20 mouse cellular contexts compared by ENCODE assay signal in genomic region chr10:8011138-8011537, GRCm38 (mm10). TPM values are rescaled to one million over a fixed set of nuclear protein-coding genes. Genes with fewer than 3 reads are reported as not detected.
DNase-seq lines count a peak whose midpoint lies in the region; ATAC-seq and TF ChIP-seq lines count a peak whose summit lies in the region.
"Had no signal": no experiment of that assay in that cellular context is flagged by ENCODE, and none has a peak within 500 bp of the region (broad histone marks: within the 10 kb centered on the region; RNA-seq: fewer than 3 reads in every experiment).

No protein-coding gene starts in this region.

- peak overlapping the region; percentile 6; the same call in 1 of the 2 replicates for H3K4me2 ChIP-seq in liver, postnatal 0 days (ENCODE audit: low read depth, low read length)
- no peak overlapping the region for H3K4me2 ChIP-seq in liver, embryonic 12.5 days
- no peak overlapping the region for H3K4me2 ChIP-seq in forebrain, embryonic 15.5 days (replicated peaks)
- H3K4me2 ChIP-seq: embryonic facial prominence, embryonic 12.5 days; forebrain, embryonic 13.5 days had no signal

- H3K9me3 ChIP-seq in liver, postnatal 0 days (ENCODE audit: low read length) = no peaks in the 10 kb centered on the region
- H3K9me3 ChIP-seq in liver, embryonic 12.5 days (replicated peaks) = no peaks in the 10 kb centered on the region
- H3K9me3 ChIP-seq in MEL (replicated peaks; ENCODE audit: insufficient read depth, low read length) = no peaks in the 10 kb centered on the region
- no peaks in the 10 kb centered on the region for H3K9me3 ChIP-seq in forebrain, embryonic 15.5 days
- H3K9me3 ChIP-seq: embryonic facial prominence, embryonic 10.5 days; embryonic facial prominence, embryonic 12.5 days; forebrain, embryonic 13.5 days had no signal

- H3K79me2 ChIP-seq in MEL (ENCODE audit: control insufficient read depth, insufficient read depth, low read length, poor library complexity) = no peaks in the 10 kb centered on the region

- ATAC-seq in liver, postnatal 0 days = no peak
- ATAC-seq in liver, embryonic 12.5 days = no peak
- 0 out of 2 replicates have a peak, but pooled peaks have one; percentile 11 for ATAC-seq in granulocyte monocyte progenitor cell, adult 5-6 weeks (replicated peaks; ENCODE audit: poor library complexity, severe bottlenecking)
- no peak for ATAC-seq in forebrain, embryonic 15.5 days (replicated peaks)
- ATAC-seq: activated CD4-positive, CD25-positive, alpha-beta regulatory T cell, adult 4 months; forebrain, embryonic 13.5 days; forebrain, embryonic 16.5 days; Patski had no signal

- no peak; a peak in 1 of 4 replicates for TF ChIP-seq POLR2A in MEL (IDR thresholded peaks at IDR 0.05; ENCODE audit: control insufficient read depth in 1 of 2, insufficient read depth in 1 of 2, low read depth in 1 of 2, low read length in 2 of 2, poor library complexity in 1 of 2)

- H3K27me3 ChIP-seq in liver, postnatal 0 days (ENCODE audit: insufficient read depth, low read length) = no peaks in the 10 kb centered on the region
- H3K27me3 ChIP-seq in liver, embryonic 12.5 days (replicated peaks) = no peaks in the 10 kb centered on the region
- H3K27me3 ChIP-seq in MEL (ENCODE audit: control insufficient read depth in 1 of 2, insufficient read depth in 2 of 2, low read length in 2 of 2) = no peaks in the 10 kb centered on the region
- H3K27me3 ChIP-seq in forebrain, embryonic 15.5 days = no peaks in the 10 kb centered on the region
- H3K27me3 ChIP-seq: embryonic facial prominence, embryonic 12.5 days; forebrain, embryonic 13.5 days had no signal

- no peak overlapping the region for H3K9ac ChIP-seq in liver, postnatal 0 days (replicated peaks)
- H3K9ac ChIP-seq in liver, embryonic 12.5 days = no peak overlapping the region
- peak overlapping the region; percentile 51 for H3K9ac ChIP-seq in MEL (ENCODE audit: control insufficient read depth, low read depth, low read length, poor library complexity, severe bottlenecking)
- no peak overlapping the region for H3K9ac ChIP-seq in forebrain, embryonic 15.5 days (replicated peaks)
- H3K9ac ChIP-seq: embryonic facial prominence, embryonic 12.5 days; forebrain, embryonic 13.5 days had no signal

- H3K27ac ChIP-seq in liver, postnatal 0 days (ENCODE audit: low read depth) = no peak overlapping the region
- H3K27ac ChIP-seq in liver, embryonic 12.5 days = no peak overlapping the region
- H3K27ac ChIP-seq in MEL (ENCODE audit: control insufficient read depth, low read depth, low read length) = peak overlapping the region; percentile 83
- no peak overlapping the region for H3K27ac ChIP-seq in forebrain, embryonic 15.5 days (replicated peaks)
- H3K27ac ChIP-seq: embryonic facial prominence, embryonic 10.5 days; embryonic facial prominence, embryonic 12.5 days; forebrain, embryonic 13.5 days had no signal

- no peaks in the 10 kb centered on the region for H3K36me3 ChIP-seq in liver, postnatal 0 days (replicated peaks; ENCODE audit: insufficient read depth, low read length)
- H3K36me3 ChIP-seq in liver, embryonic 12.5 days = no peaks in the 10 kb centered on the region
- peaks cover 0 to 24% of the 10 kb centered on the region in 2 experiments; a peak in 2 of 4 replicates for H3K36me3 ChIP-seq in MEL (ENCODE audit: control insufficient read depth in 1 of 2, insufficient read depth in 2 of 2, low read length in 2 of 2)
- no peaks in the 10 kb centered on the region for H3K36me3 ChIP-seq in forebrain, embryonic 15.5 days
- H3K36me3 ChIP-seq: embryonic facial prominence, embryonic 10.5 days; embryonic facial prominence, embryonic 12.5 days had no signal

- TF ChIP-seq EP300 in liver, postnatal 0 days (IDR thresholded peaks at IDR 0.05; ENCODE audit: low read depth) = no peak
- TF ChIP-seq EP300 in MEL (IDR thresholded peaks at IDR 0.05; ENCODE audit: low read depth in 1 of 2, low read length in 2 of 2) = peak in 1 of 2 experiments; percentile 49; a peak in 2 of 4 replicates

- peaks cover 13% of the 10 kb centered on the region for H3K4me1 ChIP-seq in liver, postnatal 0 days (ENCODE audit: insufficient read depth)
- peaks cover 34% of the 10 kb centered on the region for H3K4me1 ChIP-seq in liver, embryonic 12.5 days
- H3K4me1 ChIP-seq in MEL (ENCODE audit: control insufficient read depth in 1 of 2, insufficient read depth in 2 of 2, low read length in 2 of 2) = peaks cover 6 to 32% of the 10 kb centered on the region in 2 experiments; a peak in 3 of 4 replicates
- H3K4me1 ChIP-seq in forebrain, embryonic 15.5 days = no peaks in the 10 kb centered on the region
- H3K4me1 ChIP-seq: embryonic facial prominence, embryonic 12.5 days had no signal

- 32% methylated on average over 9 of the region's 9 CpGs for WGBS in liver, postnatal 0 days (ENCODE audit: insufficient replicate concordance)
- 33% methylated on average over 9 of the region's 9 CpGs for WGBS in liver, embryonic 12.5 days (ENCODE audit: insufficient replicate concordance)
- WGBS in forebrain, embryonic 15.5 days = 93% methylated on average over 9 of the region's 9 CpGs

- no peak for TF ChIP-seq CTCF in liver, postnatal 0 days (IDR thresholded peaks at IDR 0.05; ENCODE audit: low read depth)
- no peak for TF ChIP-seq CTCF in MEL (IDR thresholded peaks at IDR 0.05 in 2 of 3, conservative IDR thresholded peaks at IDR 0.05 in 1 of 3; ENCODE audit: control insufficient read depth in 1 of 3, insufficient read depth in 1 of 3, low read depth in 2 of 3, low read length in 3 of 3, poor library complexity in 1 of 3, severe bottlenecking in 1 of 3)

- DNase-seq in liver, postnatal 0 days = no peak
- DNase-seq in MEL (ENCODE audit: low read depth, low spot score) = peak; percentile 73
- DNase-seq in ovary, postnatal 10 days (ENCODE audit: low spot score) = no peak
- DNase-seq: adrenal gland, adult 8-10 months; adrenal gland, postnatal 14 days; adrenal gland, postnatal 36 days; cerebellum, adult 11-12 months; cerebellum, adult 2 months; cerebellum, adult 9-10 months; cerebellum, postnatal 10 days; cerebellum, postnatal 25 days had no signal

- no peak overlapping the region for H3K4me3 ChIP-seq in liver, postnatal 0 days (ENCODE audit: low read depth, low read length)
- H3K4me3 ChIP-seq in liver, embryonic 12.5 days = no peak overlapping the region
- peak overlapping the region; percentile 48 to 59 for H3K4me3 ChIP-seq in MEL (ENCODE audit: control insufficient read depth in 1 of 2, insufficient read depth in 1 of 2, low read depth in 2 of 2, low read length in 2 of 2)
- H3K4me3 ChIP-seq in forebrain, embryonic 15.5 days = no peak overlapping the region
- H3K4me3 ChIP-seq: embryonic facial prominence, embryonic 10.5 days; embryonic facial prominence, embryonic 12.5 days; forebrain, embryonic 13.5 days had no signal

- no peak for TF ChIP-seq RAD21 in MEL (IDR thresholded peaks at IDR 0.05; ENCODE audit: low read depth, low read length)

TF ChIP-seq in MEL, 35 proteins besides CTCF, POLR2A, EP300 and RAD21:
- TF ChIP-seq CHD1 (IDR thresholded peaks at IDR 0.05; ENCODE audit: low read depth, low read length) (no peak), ZKSCAN1 (IDR thresholded peaks at IDR 0.05; ENCODE audit: low read depth, low read length) (no peak), GATA1 (IDR thresholded peaks at IDR 0.05; ENCODE audit: low read depth, low read length) (0 out of 2 replicates have a peak, but pooled peaks have one; percentile 25), NRF1 (IDR thresholded peaks at IDR 0.05; ENCODE audit: insufficient read depth, low read depth, low read length, poor library complexity, severe bottlenecking) (no peak), MAFK (IDR thresholded peaks at IDR 0.05; ENCODE audit: borderline replicate concordance, low read depth, low read length) (no peak), TBP (IDR thresholded peaks at IDR 0.05; ENCODE audit: low read depth, low read length) (peak; percentile 53; the same call in 1 of the 2 replicates)

RNA-seq across cellular contexts. Expression of gene Tab2, which starts 55.1 kb away (rescaled TPM):
- 11.8 and 12.9 TPM in 2 replicates for polyA plus RNA-seq in liver, postnatal 0 days (2015; fragmentation: Nextera tagmentation; extraction: Ambion mirVana)
- polyA plus RNA-seq in liver, embryonic 12.5 days (2016; fragmentation: Nextera tagmentation; extraction: Ambion mirVana) = 11.4 and 11.8 TPM in 2 replicates
- total RNA-seq in MEL (2012; rRNA removed) = 21.6 and 24.4 TPM in 2 replicates
- 100 to 1,000 TPM in 1 of 2 experiments, 10 to 100 TPM in 1; 70.5 to 101 TPM for polyA plus RNA-seq in MEL (2012; ENCODE audit: insufficient read depth in 1 of 2, insufficient read length in 2 of 2, low read depth in 1 of 2, low replicate concordance in 2 of 2, missing spikeins in 1 of 2)
- 97.2 and 121 TPM in 2 replicates for total RNA-seq in granulocyte monocyte progenitor cell, adult 5-6 weeks (2014; fragmentation: Nextera tagmentation)
- total RNA-seq in granulocyte monocyte progenitor cell, adult 5-6 weeks (2017) = 52.1 and 58.9 TPM in 2 replicates
- polyA plus RNA-seq in forebrain, embryonic 15.5 days (2015; fragmentation: Nextera tagmentation; extraction: Ambion mirVana) = 15.3 and 15.5 TPM in 2 replicates

Comparison
In these comparisons a context has a peak if more than half of its experiments do, and no peak if none do; other contexts are left out.
1. H3K4me3 ChIP-seq: peak in MEL (2 of 2); none in liver, postnatal 0 days (single experiment), liver, embryonic 12.5 days (single experiment) and forebrain, embryonic 15.5 days (single experiment).